Mouse (Mus musculus): ENCODE results near the gene Tamm41.

DNA sequence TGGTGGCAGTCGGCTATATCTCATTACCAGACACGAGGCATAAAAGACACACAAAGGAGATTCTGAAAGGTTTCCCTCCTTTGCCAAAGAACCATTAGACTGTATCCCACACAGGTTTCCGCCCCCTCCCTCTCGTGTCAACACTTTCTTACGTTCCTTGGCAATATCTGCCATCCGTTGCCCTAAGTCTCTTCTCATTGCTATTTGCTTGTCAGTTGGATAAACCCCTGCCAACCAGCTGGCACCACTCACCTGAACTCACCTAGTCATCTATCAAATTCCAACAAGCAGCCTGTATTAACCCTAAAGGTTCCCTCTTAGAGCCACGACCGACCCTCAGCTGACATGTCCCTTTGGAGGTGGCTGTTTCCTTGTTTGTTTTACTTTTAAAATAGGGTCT is 72.3 kb downstream of the Tamm41 start:
- TF ChIP-seq POLR2A (IDR thresholded peaks at IDR 0.05; ENCODE audit: borderline replicate concordance, extremely low read depth, low read depth, low read length): no peak
- no peak for TF ChIP-seq CTCF (IDR thresholded peaks at IDR 0.05; ENCODE audit: insufficient read depth, low read length)
